Mouse (Mus musculus): ENCODE data around the gene Pten. TPM values are rescaled to one million over a fixed set of nuclear protein-coding genes. Genes with fewer than 3 reads are reported as not detected.
A peak's percentile ranks its signal among the peaks of the same experiment; 100 is the strongest.
"Not testable (repeated sequence)": the region's sequence is repeated elsewhere in the genome, so short reads cannot be mapped to it uniquely, and the experiment has no call there.

The Pten gene
- polyA plus RNA-seq, 1 experiment from 2014 or later = 11.7 TPM

DNA sequence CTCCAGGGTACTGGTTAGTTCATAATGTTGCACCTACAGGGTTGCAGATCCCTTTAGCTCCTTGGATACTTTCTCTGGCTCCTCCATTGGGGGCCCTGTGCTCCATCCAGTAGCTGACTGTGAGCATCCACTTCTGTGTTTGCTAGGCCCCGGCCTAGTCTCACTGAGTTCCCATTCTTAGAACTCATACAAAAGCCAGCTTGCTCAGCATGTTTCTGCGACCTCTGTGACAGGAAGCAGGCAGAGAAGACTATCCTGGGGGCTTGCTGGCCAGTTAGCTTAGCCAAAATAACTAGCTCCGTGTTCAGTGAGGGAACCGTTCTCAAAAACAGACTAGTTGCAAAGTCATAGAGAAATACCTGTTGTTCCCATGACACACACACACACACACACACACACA is 30.1 kb downstream of the Pten start:
- H3K4me1 ChIP-seq; H3K27ac ChIP-seq; ATAC-seq (ENCODE audit: low FRiP score, low read depth); H3K4me2 ChIP-seq (replicated peaks); H3K27me3 ChIP-seq (replicated peaks); H3K9ac ChIP-seq; H3K36me3 ChIP-seq; H3K9me3 ChIP-seq; H3K4me3 ChIP-seq: not testable (repeated sequence)
- WGBS = 56% methylated on average over 4 of the region's 4 CpGs

DNA sequence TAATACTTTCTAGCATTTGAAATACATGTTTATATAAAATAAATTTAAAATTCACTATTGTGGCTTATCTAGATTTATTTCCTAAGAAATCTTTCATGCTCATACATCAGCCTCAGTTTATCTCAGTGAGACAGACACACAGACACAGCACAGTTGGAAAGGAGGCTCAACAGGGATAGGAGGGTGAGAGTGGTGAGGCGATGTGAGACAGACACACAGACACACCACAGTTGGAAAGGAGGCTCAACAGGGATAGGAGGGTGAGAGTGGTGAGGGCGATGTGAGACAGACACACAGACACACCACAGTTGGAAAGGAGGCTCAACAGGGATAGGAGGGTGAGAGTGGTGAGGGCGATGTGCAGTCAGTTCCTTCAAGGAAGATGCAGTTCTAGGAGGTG is 30.7 kb downstream of the Pten start:
- not testable (repeated sequence) for H3K4me3 ChIP-seq; H3K9ac ChIP-seq; ATAC-seq (ENCODE audit: low FRiP score, low read depth); H3K9me3 ChIP-seq; H3K4me2 ChIP-seq (replicated peaks); H3K27ac ChIP-seq; H3K36me3 ChIP-seq; H3K4me1 ChIP-seq; H3K27me3 ChIP-seq (replicated peaks)
- WGBS = 90% methylated on average over 3 of the region's 3 CpGs

DNA sequence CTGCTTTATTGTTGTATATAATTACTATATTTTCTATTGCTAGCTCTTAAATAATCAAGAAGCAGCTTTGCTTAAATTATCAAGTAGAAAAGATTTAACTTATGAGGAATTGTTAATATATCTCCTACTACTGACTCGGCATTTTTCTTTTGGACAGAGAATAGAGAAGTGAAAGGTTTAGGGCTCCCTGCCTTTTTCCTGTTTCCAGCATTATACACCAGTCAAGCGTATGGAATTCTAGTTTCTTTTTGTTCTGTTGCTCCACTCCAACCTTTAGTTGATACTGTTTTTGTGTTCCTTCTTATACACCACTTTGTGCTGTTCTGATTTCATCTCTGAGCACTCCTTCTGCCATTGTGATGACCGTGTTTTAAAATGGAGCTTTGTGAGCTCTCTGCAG is 32.2 kb downstream of the Pten start:
- Histone ChIP-seq H3K9ac (no peak overlapping the region), H3K4me1 (peaks cover 10% of the 10 kb centered on the region), H3K27me3 (replicated peaks) (no peaks in the 10 kb centered on the region), H3K27ac (no peak overlapping the region), H3K9me3 (no peaks in the 10 kb centered on the region), H3K4me2 (replicated peaks) (no peak overlapping the region), H3K4me3 (no peak overlapping the region), H3K36me3 (no peaks in the 10 kb centered on the region)
- 49% methylated on average over 3 of the region's 3 CpGs for whole genome bisulfite sequencing
- no peak for ATAC-seq (ENCODE audit: low FRiP score, low read depth)

DNA sequence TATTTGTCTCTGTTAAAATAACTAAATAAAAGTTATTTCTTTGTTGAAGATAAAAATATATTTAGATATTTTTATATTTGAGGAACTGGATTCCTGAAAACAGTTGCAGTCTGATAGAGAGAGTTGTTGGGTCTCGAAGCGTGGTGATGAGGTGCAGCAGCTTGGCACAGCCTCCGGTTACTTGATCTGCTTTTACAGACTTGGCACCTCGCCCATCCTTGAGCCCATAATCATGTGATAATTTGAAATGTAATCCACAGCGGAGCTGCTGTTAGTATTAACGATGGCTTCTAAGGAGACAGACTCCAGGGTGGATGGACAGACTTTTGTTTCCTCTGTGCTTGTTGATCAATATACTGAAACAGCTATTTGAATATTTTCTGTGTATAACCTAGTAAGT is 35.3 kb downstream of the Pten start:
- peak; percentile 41 for ATAC-seq (ENCODE audit: low FRiP score, low read depth)
- H3K4me3 ChIP-seq = no peak overlapping the region
- 53% methylated on average over 6 of the region's 6 CpGs for WGBS

DNA sequence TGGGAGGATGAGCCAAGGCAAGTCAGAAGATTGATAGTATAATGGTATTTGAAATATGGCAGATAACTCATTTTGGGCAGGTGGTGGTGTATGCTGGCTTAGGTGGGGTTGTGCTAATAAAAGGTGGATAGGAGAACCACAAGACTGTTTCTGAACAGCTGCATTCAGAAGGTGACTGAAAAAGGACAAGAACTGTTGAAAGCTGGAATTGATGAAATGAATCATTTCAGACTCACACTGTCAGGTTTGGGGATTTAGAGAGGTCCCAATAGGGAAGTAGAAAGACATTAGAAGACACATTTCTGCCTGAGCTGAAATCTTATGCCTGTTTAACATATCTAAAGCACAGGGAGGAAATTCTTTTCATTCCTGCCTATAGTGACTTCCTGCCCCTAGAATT is 36.6 kb downstream of the Pten start:
- H3K27me3 ChIP-seq (replicated peaks) = no peaks in the 10 kb centered on the region
- no peak overlapping the region for H3K27ac ChIP-seq
- no peaks in the 10 kb centered on the region for H3K9me3 ChIP-seq
- H3K9ac ChIP-seq = no peak overlapping the region
- H3K4me3 ChIP-seq = no peak overlapping the region
- H3K4me1 ChIP-seq = peaks cover 5% of the 10 kb centered on the region; the same call in 1 of the 2 replicates
- no peak overlapping the region for H3K4me2 ChIP-seq (replicated peaks)
- no peaks in the 10 kb centered on the region for H3K36me3 ChIP-seq
- ATAC-seq (ENCODE audit: low FRiP score, low read depth) = no peak

More for the DNA sequence above, 35.3 kb downstream of the Pten start:
- peaks cover 10% of the 10 kb centered on the region for H3K4me1 ChIP-seq
- no peak overlapping the region for H3K27ac ChIP-seq
- no peak overlapping the region for H3K9ac ChIP-seq
- no peaks in the 10 kb centered on the region for H3K9me3 ChIP-seq
- no peak overlapping the region for H3K4me2 ChIP-seq (replicated peaks)
- no peaks in the 10 kb centered on the region for H3K27me3 ChIP-seq (replicated peaks)
- no peaks in the 10 kb centered on the region for H3K36me3 ChIP-seq

DNA sequence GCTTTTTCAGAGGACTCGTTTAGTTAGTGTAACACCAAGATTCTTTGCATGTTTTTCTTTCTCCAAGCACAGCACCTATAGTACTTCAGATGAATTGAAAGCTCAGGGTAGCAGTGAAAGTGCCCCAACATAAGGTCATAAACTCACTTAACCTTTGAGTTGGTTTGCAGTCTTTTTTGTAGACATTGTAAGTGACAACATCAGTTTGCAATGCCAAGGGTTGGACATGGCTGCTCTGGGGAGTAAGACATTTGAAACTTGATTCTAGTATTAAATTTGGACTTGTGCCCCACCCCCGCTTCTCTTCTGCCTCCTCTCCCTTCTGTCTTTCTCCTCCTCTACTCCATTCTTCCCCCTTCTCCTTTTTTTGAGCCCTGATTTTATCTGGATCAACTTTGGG is 43.3 kb downstream of the Pten start:
- 84% methylated on average over 2 of the region's 2 CpGs for WGBS
- peaks cover 5% of the 10 kb centered on the region; the same call in 1 of the 2 replicates for H3K36me3 ChIP-seq
- no peaks in the 10 kb centered on the region for H3K9me3 ChIP-seq
- no peaks in the 10 kb centered on the region for H3K27me3 ChIP-seq (replicated peaks)
- H3K9ac ChIP-seq = no peak overlapping the region
- H3K27ac ChIP-seq = no peak overlapping the region
- H3K4me3 ChIP-seq = no peak overlapping the region
- no peaks in the 10 kb centered on the region for H3K4me1 ChIP-seq
- H3K4me2 ChIP-seq (replicated peaks) = no peak overlapping the region
- no peak for ATAC-seq (ENCODE audit: low FRiP score, low read depth)

DNA sequence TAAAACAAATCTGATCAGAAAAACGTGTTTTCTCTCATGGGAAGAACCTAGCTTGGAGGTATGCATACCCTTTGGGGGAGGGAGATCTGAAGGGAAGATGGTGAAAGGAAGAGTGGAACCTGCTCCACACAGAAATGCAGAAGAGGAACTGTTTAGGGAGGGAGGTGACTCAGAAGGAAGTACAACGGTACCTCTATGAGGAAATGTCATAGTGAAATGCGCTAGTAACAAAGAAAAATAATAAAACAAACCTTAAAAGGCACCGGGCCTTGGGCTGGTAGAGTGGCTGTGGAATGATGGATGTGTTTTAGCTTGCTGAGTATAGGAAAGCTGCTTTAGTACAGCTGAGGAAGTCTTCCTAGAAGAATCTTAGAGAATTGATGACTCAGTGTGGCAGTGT is 47.4 kb downstream of the Pten start:
- no peak overlapping the region for H3K4me3 ChIP-seq
- H3K36me3 ChIP-seq = peaks cover 5% of the 10 kb centered on the region; the same call in 1 of the 2 replicates
- H3K27me3 ChIP-seq (replicated peaks) = no peaks in the 10 kb centered on the region
- no peak overlapping the region for H3K9ac ChIP-seq
- no peak overlapping the region for H3K4me2 ChIP-seq (replicated peaks)
- no peak overlapping the region for H3K27ac ChIP-seq
- WGBS = 81% methylated on average over 4 of the region's 4 CpGs
- no peaks in the 10 kb centered on the region for H3K9me3 ChIP-seq
- ATAC-seq (ENCODE audit: low FRiP score, low read depth) = no peak
- no peaks in the 10 kb centered on the region for H3K4me1 ChIP-seq

DNA sequence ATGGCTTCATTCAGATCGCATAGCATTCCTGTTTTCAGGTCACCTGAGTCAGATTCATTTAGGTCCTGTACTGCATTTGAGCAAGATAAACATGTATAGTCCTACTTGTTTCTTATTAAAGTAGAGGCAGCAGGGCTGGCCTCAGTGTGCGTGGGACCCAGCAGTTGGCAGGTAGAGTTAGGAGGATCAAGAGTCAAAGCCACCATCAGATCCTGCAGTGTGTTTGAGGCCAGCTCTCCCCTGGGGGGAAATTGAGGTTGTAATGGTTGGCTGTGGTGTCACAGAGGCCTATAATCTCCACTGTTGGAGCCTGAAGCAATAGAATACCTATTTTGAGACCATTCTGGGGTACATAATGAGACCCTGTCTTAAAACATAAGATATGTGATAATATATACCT is 50.3 kb downstream of the Pten start:
- no peak overlapping the region for H3K27ac ChIP-seq
- H3K9me3 ChIP-seq = no peaks in the 10 kb centered on the region
- H3K36me3 ChIP-seq = peaks cover 4% of the 10 kb centered on the region; the same call in 1 of the 2 replicates
- no peak for ATAC-seq (ENCODE audit: low FRiP score, low read depth)
- no peak overlapping the region for H3K4me3 ChIP-seq
- H3K4me2 ChIP-seq (replicated peaks) = no peak overlapping the region
- no peaks in the 10 kb centered on the region for H3K4me1 ChIP-seq
- no peak overlapping the region for H3K9ac ChIP-seq
- WGBS = 91% methylated on average over 2 of the region's 2 CpGs
- H3K27me3 ChIP-seq (replicated peaks) = no peaks in the 10 kb centered on the region

DNA sequence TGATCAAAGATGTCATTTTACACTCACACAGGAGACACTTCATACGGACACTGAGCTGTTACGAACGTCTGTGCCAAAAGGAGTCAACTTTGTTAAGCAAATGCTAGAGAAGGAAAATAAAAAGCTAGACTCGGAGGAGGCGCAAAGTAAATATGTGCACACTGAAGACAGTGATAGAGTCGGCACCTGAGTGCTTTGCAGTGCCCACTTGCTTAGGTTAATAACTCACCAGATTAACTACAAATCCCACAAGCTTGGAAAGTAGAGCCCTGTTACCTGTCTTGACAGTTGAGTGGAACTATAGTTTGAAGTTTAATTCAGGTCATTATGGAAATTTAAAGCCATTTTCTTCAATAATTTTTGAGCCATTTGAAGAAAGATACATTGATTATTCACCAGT is 51.4 kb downstream of the Pten start:
- peaks cover 4% of the 10 kb centered on the region; the same call in 1 of the 2 replicates for H3K36me3 ChIP-seq
- no peak overlapping the region for H3K4me2 ChIP-seq (replicated peaks)
- H3K4me3 ChIP-seq = no peak overlapping the region
- no peaks in the 10 kb centered on the region for H3K9me3 ChIP-seq
- no peaks in the 10 kb centered on the region for H3K4me1 ChIP-seq
- no peak overlapping the region for H3K27ac ChIP-seq
- no peak overlapping the region for H3K9ac ChIP-seq
- no peak for ATAC-seq (ENCODE audit: low FRiP score, low read depth)
- 84% methylated on average over 6 of the region's 6 CpGs for WGBS
- no peaks in the 10 kb centered on the region for H3K27me3 ChIP-seq (replicated peaks)

DNA sequence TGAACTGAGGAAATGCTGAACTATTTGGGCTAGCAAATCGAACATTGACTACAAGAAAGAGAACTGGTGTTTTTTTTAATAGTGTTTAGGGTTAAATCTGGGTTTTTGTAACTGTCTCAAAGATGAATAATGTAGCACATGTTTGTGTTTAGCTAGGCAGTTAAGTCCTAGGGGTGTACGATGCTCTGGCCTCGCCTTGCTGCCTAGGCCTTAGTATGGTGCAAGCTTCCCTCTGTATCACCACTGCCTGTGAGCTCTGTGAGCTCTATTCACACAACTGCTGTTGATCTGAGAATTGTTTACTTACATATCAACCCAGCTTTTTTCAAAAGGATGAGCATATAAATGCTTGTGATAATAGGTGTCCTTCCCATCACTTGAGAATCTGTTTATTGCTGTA is 51.8 kb downstream of the Pten start:
- Histone ChIP-seq H3K9me3 (no peaks in the 10 kb centered on the region), H3K4me1 (no peaks in the 10 kb centered on the region), H3K9ac (no peak overlapping the region), H3K27ac (no peak overlapping the region), H3K4me3 (no peak overlapping the region), H3K4me2 (replicated peaks) (no peak overlapping the region), H3K27me3 (replicated peaks) (no peaks in the 10 kb centered on the region), H3K36me3 (peaks cover 4% of the 10 kb centered on the region; the same call in 1 of the 2 replicates)
- ATAC-seq (ENCODE audit: low FRiP score, low read depth) = no peak
- WGBS = 80% methylated on average over 3 of the region's 3 CpGs

DNA sequence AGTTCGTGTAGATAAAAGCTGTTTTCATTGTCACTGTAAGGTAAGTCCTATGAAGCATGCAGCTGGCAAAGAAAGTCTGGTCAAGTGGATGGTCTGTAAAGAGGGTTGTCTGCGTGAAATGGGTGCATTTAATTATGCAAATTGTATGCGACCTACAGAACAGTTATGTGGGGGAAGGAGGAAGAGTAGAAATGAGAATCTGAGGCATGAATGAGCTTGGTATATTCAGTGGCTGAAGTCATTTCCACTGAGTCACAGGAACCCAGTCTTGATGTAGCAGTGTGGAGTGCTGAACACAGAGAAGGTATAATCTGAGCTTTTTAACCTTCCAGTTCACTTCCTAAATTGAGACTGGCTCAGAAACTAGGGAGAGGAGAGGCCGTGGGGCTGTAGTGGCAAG is 61.5 kb downstream of the Pten start:
- WGBS = 61% methylated on average over 4 of the region's 4 CpGs
- ATAC-seq (ENCODE audit: low FRiP score, low read depth) = 0 out of 2 replicates have a peak, but pooled peaks have one; percentile 37
- Histone ChIP-seq H3K36me3 (peaks cover 7% of the 10 kb centered on the region; the same call in 1 of the 2 replicates), H3K4me2 (replicated peaks) (no peak overlapping the region), H3K4me3 (no peak overlapping the region), H3K9me3 (no peaks in the 10 kb centered on the region), H3K27ac (no peak overlapping the region), H3K27me3 (replicated peaks) (no peaks in the 10 kb centered on the region), H3K9ac (no peak overlapping the region), H3K4me1 (no peaks in the 10 kb centered on the region)

DNA sequence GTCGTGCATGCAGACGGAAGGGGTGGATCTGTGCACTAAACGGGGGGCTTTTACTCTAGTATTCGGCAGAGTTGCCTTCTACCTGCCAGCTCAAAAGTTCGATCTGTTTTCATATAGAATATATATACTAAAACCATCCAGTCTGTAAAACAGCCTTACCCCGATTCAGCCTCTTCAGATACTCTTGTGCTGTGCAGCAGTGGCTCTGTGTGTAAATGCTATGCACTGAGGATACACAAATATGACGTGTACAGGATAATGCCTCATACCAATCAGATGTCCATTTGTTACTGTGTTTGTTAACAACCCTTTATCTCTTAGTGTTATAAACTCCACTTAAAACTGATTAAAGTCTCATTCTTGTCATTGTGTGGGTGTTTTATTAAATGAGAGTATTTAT is 65.7 kb downstream of the Pten start:
- not testable (repeated sequence) for H3K4me2 ChIP-seq (replicated peaks); H3K4me3 ChIP-seq; H3K9ac ChIP-seq; H3K4me1 ChIP-seq; H3K27ac ChIP-seq; H3K9me3 ChIP-seq; H3K27me3 ChIP-seq (replicated peaks); ATAC-seq (ENCODE audit: low FRiP score, low read depth); H3K36me3 ChIP-seq
- WGBS = no CpG with 5 or more reads among the region's 7 CpGs

DNA sequence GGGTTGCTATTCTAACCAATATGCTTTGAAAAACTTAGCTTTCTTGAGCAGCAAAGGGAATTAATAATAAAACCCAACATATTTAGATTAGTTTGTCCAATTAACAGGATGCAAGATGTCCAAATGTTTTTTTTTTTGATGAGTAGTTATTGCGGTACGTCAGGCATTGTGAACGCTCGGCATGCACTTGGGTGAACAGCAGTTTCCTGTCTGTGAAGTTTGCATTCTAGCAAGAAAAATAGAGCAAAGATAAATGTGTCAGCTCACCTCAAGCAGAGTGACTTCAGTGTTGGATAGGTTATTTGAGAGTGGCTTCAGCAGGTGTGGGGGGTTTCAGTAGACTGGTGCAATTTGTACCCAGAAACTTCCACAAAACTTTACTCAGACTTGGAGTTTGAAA is 69.3 kb downstream of the Pten start:
- Histone ChIP-seq H3K4me3 (no peak overlapping the region), H3K27ac (no peak overlapping the region), H3K4me1 (no peaks in the 10 kb centered on the region), H3K4me2 (replicated peaks) (no peak overlapping the region), H3K9ac (no peak overlapping the region), H3K36me3 (no peaks in the 10 kb centered on the region), H3K27me3 (replicated peaks) (no peaks in the 10 kb centered on the region), H3K9me3 (no peaks in the 10 kb centered on the region)
- 88% methylated on average over 4 of the region's 4 CpGs for WGBS
- no peak for ATAC-seq (ENCODE audit: low FRiP score, low read depth)
